Mouse (Mus musculus): ENCODE data around the gene Nfya. TPM values are rescaled to one million over a fixed set of nuclear protein-coding genes. Genes with fewer than 3 reads are reported as not detected.

Nfya gene
- polyA plus RNA-seq, 1 experiment from 2014 or later = 14.8 TPM

DNA sequence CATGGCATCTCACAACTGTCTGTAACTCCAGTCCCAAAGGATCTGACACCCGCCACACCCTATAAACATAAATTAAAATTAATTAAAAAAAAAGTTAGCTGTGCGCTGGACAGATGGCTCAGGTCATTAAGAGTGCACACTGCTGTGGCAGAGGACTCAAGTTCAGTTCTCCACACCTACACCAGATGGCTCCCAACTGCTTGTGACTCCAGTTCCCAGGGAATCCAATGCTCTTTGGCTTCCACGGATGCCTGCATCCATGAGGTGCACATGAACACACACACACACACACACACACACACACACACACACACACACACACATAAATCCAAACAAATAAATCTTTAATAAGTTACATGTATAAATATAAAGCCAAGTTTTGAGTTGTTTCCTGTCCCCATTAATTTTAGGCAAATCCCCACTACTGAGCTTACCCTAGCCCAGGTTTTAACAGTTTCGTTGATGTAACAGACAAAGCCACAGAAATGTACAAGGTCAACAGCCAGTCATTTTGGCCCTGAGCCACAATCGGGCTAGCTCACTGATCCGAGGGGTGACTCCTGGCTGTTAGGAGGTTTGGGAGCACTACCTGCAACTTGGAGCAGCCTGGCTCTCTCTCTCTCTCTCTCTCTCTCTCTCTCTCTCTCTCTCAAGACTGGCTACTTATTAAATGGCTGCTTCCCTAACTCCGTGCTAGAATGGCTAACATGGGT is 33.2 kb upstream of the Nfya start:
- no peak overlapping the region for H3K9ac ChIP-seq
- H3K36me3 ChIP-seq (ENCODE audit: poor library complexity, severe bottlenecking) = no peaks in the 10 kb centered on the region
- H3K27ac ChIP-seq = no peak overlapping the region
- no peak overlapping the region for H3K4me2 ChIP-seq
- no peak overlapping the region for H3K4me3 ChIP-seq
- H3K4me1 ChIP-seq = no peaks in the 10 kb centered on the region
- no peak for ATAC-seq
- H3K9me3 ChIP-seq (replicated peaks) = no peaks in the 10 kb centered on the region
- H3K27me3 ChIP-seq = no peaks in the 10 kb centered on the region
- 76% methylated on average over 7 of the region's 7 CpGs for WGBS

DNA sequence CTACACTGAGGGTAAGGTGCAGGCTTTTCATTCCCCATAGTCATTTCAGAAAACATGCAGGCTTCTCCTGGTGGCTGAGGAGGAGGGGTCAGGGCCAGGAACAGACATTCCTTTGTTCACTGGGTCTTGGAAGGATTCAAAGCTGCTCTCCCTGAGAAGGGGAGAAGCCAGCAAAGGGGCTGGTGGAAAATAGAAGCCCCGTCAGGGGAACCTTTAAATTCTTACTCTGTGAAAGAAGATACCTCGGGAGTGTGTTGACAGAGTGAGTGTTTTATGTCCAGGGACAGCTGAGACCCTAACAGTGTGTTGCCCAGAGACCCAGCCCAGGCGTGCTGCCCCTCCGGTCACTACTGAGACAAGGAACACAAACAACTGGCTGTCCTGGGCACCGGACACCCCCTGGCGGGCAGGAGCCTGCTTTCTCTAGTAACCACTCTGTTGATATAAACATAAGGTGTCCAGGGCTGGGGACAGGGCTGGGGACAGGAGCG is 27.8 kb upstream of the Nfya start:
- Histone ChIP-seq H3K4me3 (no peak overlapping the region), H3K4me2 (no peak overlapping the region), H3K27me3 (no peaks in the 10 kb centered on the region), H3K9me3 (replicated peaks) (no peaks in the 10 kb centered on the region), H3K27ac (peak overlapping the region; percentile 2; the same call in 1 of the 2 replicates), H3K4me1 (peaks cover 16% of the 10 kb centered on the region), H3K9ac (no peak overlapping the region), H3K36me3 (ENCODE audit: poor library complexity, severe bottlenecking) (no peaks in the 10 kb centered on the region)
- WGBS = 27% methylated on average over 7 of the region's 7 CpGs
- ATAC-seq = no peak

DNA sequence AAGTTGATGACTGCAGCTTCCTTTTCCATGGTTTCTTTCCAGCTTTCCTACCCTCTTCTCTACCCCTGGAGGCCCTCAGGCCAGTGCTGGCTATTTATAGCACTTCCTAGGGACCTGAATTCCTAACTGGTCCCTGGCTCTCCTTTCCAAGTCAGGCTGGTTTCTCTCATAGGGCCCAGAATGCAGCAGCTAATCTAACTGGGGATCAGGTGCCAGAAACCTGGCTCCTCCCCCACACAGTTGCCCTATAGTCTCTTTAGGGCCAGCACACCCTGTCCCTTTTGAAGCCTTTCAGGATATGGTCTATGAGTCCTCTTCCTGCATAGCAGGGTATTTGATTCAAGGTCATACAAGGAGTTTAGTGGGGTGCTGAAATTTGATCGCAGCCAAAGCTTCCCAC is 26.8 kb upstream of the Nfya start:
- no peak overlapping the region for H3K4me2 ChIP-seq
- peaks cover 20% of the 10 kb centered on the region for H3K4me1 ChIP-seq
- 75% methylated on average over 1 of the region's 1 CpGs for WGBS
- H3K36me3 ChIP-seq (ENCODE audit: poor library complexity, severe bottlenecking) = no peaks in the 10 kb centered on the region
- H3K27ac ChIP-seq = no peak overlapping the region
- no peak overlapping the region for H3K9ac ChIP-seq
- ATAC-seq = no peak
- no peak overlapping the region for H3K4me3 ChIP-seq
- H3K27me3 ChIP-seq = no peaks in the 10 kb centered on the region
- no peaks in the 10 kb centered on the region for H3K9me3 ChIP-seq (replicated peaks)

- no peaks in the 10 kb centered on the region for H3K36me3 ChIP-seq (ENCODE audit: poor library complexity, severe bottlenecking)
- no peak overlapping the region for H3K9ac ChIP-seq
- peaks cover 20% of the 10 kb centered on the region for H3K4me1 ChIP-seq
- no peaks in the 10 kb centered on the region for H3K9me3 ChIP-seq (replicated peaks)
- H3K4me2 ChIP-seq = no peak overlapping the region
- 77% methylated on average over 5 of the region's 5 CpGs for WGBS
- ATAC-seq = no peak
- no peak overlapping the region for H3K4me3 ChIP-seq
- no peaks in the 10 kb centered on the region for H3K27me3 ChIP-seq
- H3K27ac ChIP-seq = no peak overlapping the region
Measured at GRCm38 (mm10) chr17:48434479-48434878, 24.8 kb upstream of the Nfya start.

- ATAC-seq = no peak
- Histone ChIP-seq H3K4me2 (no peak overlapping the region), H3K9ac (no peak overlapping the region), H3K9me3 (replicated peaks) (no peaks in the 10 kb centered on the region), H3K4me3 (no peak overlapping the region), H3K27ac (no peak overlapping the region), H3K4me1 (peaks cover 20% of the 10 kb centered on the region), H3K36me3 (ENCODE audit: poor library complexity, severe bottlenecking) (no peaks in the 10 kb centered on the region), H3K27me3 (no peaks in the 10 kb centered on the region)
- 75% methylated on average over 6 of the region's 6 CpGs for WGBS
Measured at GRCm38 (mm10) chr17:48433689-48434330, 24.1 kb upstream of the Nfya start.

GRCm38 (mm10) chr17:48433006-48433655 is 23.4 kb upstream of the Nfya start:
- H3K4me1 ChIP-seq = peaks cover 20% of the 10 kb centered on the region
- H3K36me3 ChIP-seq (ENCODE audit: poor library complexity, severe bottlenecking) = no peaks in the 10 kb centered on the region
- no peak for ATAC-seq
- H3K27me3 ChIP-seq = no peaks in the 10 kb centered on the region
- H3K27ac ChIP-seq = no peak overlapping the region; the same call in 1 of the 2 replicates
- H3K9ac ChIP-seq = no peak overlapping the region
- H3K4me3 ChIP-seq = no peak overlapping the region
- H3K4me2 ChIP-seq = no peak overlapping the region
- WGBS = 74% methylated on average over 20 of the region's 20 CpGs
- H3K9me3 ChIP-seq (replicated peaks) = no peaks in the 10 kb centered on the region

GRCm38 (mm10) chr17:48432158-48432980 is 22.7 kb upstream of the Nfya start, which contains the start of gene Apobec2:
TSS of gene Apobec2 (minus strand) at chr17:48432930.
- H3K9me3 ChIP-seq (replicated peaks) = no peaks in the 10 kb centered on the region
- no peaks in the 10 kb centered on the region for H3K27me3 ChIP-seq
- WGBS = 62% methylated on average over 16 of the region's 16 CpGs
- peaks cover 15% of the 10 kb centered on the region for H3K4me1 ChIP-seq
- no peak within 1 kb of the TSS for H3K4me3 ChIP-seq
- H3K27ac ChIP-seq = no peak within 1 kb of the TSS; the same call in 1 of the 2 replicates
- no peak for ATAC-seq
- no peak within 1 kb of the TSS for H3K9ac ChIP-seq
- no peaks in the 10 kb centered on the region for H3K36me3 ChIP-seq (ENCODE audit: poor library complexity, severe bottlenecking)
- no peak within 1 kb of the TSS for H3K4me2 ChIP-seq

DNA sequence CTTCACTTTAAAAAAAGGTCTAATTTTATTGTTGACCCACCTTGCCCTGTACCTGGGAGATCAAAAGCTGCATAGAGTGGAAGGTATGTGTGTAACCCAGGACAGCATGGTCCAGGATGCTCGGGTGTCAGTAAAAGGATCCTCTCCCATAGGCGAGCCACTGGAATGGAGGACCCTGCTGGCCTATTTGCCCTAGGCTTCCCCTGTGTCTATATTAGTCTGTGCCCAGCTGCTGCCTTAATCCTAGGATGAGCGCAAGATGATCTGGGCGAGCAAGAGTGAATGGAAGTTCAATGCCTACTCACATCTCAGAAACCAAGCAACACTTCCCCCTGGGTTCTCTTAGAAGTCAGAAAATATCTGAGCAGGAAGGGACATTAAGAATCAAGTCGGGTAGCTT is 21.3 kb upstream of the Nfya start:
- H3K27me3 ChIP-seq = no peaks in the 10 kb centered on the region
- peaks cover 18% of the 10 kb centered on the region for H3K4me1 ChIP-seq
- no peak overlapping the region for H3K27ac ChIP-seq
- H3K36me3 ChIP-seq (ENCODE audit: poor library complexity, severe bottlenecking) = no peaks in the 10 kb centered on the region
- H3K9me3 ChIP-seq (replicated peaks) = no peaks in the 10 kb centered on the region
- H3K4me3 ChIP-seq = no peak overlapping the region
- no peak overlapping the region for H3K9ac ChIP-seq
- no peak for ATAC-seq
- WGBS = 76% methylated on average over 5 of the region's 5 CpGs
- H3K4me2 ChIP-seq = no peak overlapping the region

GRCm38 (mm10) chr17:48430394-48430793 is 20.7 kb upstream of the Nfya start:
- H3K4me3 ChIP-seq = no peak overlapping the region
- no peak overlapping the region for H3K27ac ChIP-seq
- H3K9me3 ChIP-seq (replicated peaks) = no peaks in the 10 kb centered on the region
- peaks cover 24% of the 10 kb centered on the region for H3K4me1 ChIP-seq
- no peaks in the 10 kb centered on the region for H3K27me3 ChIP-seq
- H3K9ac ChIP-seq = no peak overlapping the region
- no peak for ATAC-seq
- WGBS = 62% methylated on average over 5 of the region's 5 CpGs
- no peak overlapping the region for H3K4me2 ChIP-seq
- no peaks in the 10 kb centered on the region for H3K36me3 ChIP-seq (ENCODE audit: poor library complexity, severe bottlenecking)

DNA sequence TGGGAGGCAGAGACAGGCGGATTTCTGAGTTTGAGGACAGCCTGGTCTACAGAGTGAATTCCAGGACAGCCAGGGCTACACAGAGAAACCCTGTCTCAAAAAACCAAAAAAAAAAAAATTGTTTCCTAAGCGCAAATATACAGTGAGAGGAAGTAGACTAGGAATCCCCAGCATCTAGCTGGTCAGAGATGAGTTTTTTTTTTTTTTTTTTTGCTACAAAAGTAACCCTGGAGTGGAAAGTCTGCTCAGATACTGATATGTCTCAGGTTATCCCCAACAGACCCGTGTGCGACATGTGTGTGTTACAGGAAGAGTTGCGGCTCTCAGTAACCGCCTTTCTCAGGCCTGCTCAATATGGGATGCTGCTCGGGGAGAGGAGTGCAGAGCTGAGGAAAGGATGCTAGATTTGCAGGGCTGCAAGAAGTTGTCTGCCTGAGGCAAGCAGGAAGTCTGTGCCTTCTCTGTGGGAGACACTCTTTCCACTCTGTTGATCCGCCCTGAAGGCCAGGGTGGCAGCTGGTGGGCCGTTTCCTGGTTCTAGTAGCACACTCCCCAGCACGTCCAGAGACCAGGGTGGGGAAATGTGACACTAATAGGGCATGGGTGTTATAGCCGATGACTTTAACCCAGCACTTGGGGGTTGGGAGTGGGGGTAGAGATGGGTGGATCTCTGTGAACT is 18.3 kb upstream of the Nfya start:
- Histone ChIP-seq H3K27ac (no peak overlapping the region), H3K27me3 (no peaks in the 10 kb centered on the region), H3K36me3 (ENCODE audit: poor library complexity, severe bottlenecking) (no peaks in the 10 kb centered on the region), H3K4me1 (peaks cover 23% of the 10 kb centered on the region), H3K4me3 (no peak overlapping the region), H3K9ac (no peak overlapping the region), H3K4me2 (no peak overlapping the region), H3K9me3 (replicated peaks) (no peaks in the 10 kb centered on the region)
- WGBS = 79% methylated on average over 11 of the region's 11 CpGs
- ATAC-seq = no peak

DNA sequence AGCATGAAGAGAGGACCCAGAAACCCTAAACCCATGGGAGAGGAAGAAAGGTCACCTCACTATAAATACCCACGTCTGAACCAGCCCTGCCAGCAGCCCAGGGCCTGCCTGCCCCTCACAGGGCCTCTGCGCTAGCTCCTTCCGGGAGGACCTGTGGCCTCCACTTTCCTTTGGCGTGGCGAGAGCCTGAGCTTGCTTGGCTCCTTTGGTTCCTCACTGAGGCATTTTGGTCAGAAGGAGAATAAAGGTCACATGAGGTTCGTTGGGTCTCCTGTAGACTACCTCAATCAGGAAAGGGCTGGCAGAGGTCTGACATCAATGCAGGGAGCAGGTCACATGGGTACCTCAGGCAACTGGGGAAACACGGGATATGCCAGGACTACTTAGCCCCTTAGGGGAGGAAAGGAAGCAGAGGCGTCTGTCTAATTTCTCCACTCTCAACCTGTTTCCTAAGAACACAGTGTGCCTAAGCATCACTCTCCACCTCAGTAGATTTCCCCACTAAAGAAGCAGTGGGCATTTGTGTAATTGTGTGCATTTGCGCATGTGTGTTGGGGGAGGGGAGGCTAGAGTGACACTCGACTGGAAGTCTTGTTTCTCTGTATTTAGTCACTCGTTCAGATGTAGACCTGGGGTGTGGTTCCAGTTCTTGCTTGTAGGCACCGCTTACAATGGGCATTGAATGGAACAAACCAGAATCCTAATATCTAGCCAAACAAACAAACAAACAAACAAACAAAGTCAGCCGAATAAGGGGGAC is 17.5 kb upstream of the Nfya start:
- no peaks in the 10 kb centered on the region for H3K36me3 ChIP-seq (ENCODE audit: poor library complexity, severe bottlenecking)
- no peaks in the 10 kb centered on the region for H3K27me3 ChIP-seq
- H3K27ac ChIP-seq = no peak overlapping the region; the same call in 1 of the 2 replicates
- H3K9me3 ChIP-seq (replicated peaks) = no peaks in the 10 kb centered on the region
- no peak for ATAC-seq
- no peak overlapping the region for H3K9ac ChIP-seq
- no peak overlapping the region for H3K4me3 ChIP-seq
- H3K4me1 ChIP-seq = peaks cover 15% of the 10 kb centered on the region
- no peak overlapping the region for H3K4me2 ChIP-seq
- 75% methylated on average over 13 of the region's 13 CpGs for WGBS

Data from forebrain, embryonic 13.5 days (tissue).